Mouse (Mus musculus) heart, postnatal 0 days (tissue): ENCODE measurements at regions not wholly inside any gene's neighbourhood (a gene's known extent, or its start where the extent isn't known, plus 50 kb on each side); places are given as distances from the start of the nearest gene placed in this dataset.

Experiments
- CTCF ChIP-seq: IDR thresholded peaks from 2 replicates; pipeline ENCODE4 v1.5.1; 2016; ENCODE audit warnings: antibody characterized with exemption, control low read depth, low read depth
- EP300 ChIP-seq: IDR thresholded peaks from 2 replicates; pipeline ENCODE4 v1.6.1; 2016; ENCODE audit warnings: antibody characterized with exemption, low read depth

DNA sequence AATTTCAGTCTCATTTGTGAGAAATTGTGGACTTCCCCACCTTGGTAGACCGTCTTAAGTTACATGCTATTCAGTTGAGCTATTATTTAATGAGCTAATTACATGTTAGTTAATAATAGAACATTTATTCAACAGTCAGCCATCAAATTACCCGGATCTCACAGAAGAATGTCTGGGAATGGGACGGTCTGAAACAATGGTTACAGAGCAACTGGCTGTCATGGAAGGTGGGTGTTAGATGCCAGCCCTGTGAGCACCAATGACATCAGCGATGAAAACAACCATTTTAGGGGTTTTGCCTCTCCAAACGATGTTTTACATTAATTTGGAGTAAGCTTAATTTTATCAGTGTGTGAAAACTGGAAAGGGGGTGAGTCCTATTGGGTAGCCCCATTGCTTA, 281.7 kb downstream of the Tgfb2 start:
- TF ChIP-seq CTCF: no peak
- TF ChIP-seq EP300: no peak
